Mouse (Mus musculus): ENCODE results near the gene Il12rb1. TPM values are rescaled to one million over a fixed set of nuclear protein-coding genes. Genes with fewer than 3 reads are reported as not detected.

Gene Il12rb1
- total RNA-seq (2023): 0.63 and 0.98 TPM in 2 replicates

GRCm38 (mm10) chr8:70808239-70808638 lies at the start of gene Il12rb1:
Gene Il12rb1, plus strand, starts transcription at chr8:70808449.

DNA sequence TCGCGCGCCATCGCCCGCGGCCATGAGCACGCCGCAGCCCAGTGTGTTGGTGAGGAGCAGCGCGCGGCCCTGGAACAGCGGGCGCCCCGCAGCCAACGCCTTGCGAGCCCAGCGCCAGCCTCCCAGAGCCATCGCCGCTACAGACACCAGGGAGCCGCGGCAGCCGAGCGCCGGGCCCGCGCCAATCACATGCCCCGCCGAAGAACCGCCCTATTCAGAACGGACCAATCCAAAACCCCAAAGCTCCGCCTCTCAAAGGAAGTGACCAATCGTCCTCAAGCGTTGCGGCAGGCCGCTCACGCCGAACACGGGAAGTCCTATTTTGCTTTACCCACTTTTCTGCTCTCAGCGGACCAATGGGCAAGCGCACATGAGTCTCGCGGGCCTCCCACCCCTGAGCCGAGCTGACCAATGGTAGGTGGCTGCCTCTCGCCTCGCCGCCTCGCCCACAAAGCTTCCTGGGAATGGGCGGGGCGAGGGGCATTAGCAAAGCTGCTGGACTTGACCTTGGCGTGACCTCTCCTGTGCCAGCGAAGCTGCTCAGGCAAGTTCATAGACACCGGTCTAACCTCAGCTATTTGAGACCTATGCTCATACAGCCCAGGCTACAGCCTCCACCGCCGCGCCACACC lies 47.4 kb upstream of the Il12rb1 start, which contains the start of gene Mpv17l2:
Mpv17l2 (minus strand) TSS at position 172 of the 632 bp plus-strand sequence.

DNA sequence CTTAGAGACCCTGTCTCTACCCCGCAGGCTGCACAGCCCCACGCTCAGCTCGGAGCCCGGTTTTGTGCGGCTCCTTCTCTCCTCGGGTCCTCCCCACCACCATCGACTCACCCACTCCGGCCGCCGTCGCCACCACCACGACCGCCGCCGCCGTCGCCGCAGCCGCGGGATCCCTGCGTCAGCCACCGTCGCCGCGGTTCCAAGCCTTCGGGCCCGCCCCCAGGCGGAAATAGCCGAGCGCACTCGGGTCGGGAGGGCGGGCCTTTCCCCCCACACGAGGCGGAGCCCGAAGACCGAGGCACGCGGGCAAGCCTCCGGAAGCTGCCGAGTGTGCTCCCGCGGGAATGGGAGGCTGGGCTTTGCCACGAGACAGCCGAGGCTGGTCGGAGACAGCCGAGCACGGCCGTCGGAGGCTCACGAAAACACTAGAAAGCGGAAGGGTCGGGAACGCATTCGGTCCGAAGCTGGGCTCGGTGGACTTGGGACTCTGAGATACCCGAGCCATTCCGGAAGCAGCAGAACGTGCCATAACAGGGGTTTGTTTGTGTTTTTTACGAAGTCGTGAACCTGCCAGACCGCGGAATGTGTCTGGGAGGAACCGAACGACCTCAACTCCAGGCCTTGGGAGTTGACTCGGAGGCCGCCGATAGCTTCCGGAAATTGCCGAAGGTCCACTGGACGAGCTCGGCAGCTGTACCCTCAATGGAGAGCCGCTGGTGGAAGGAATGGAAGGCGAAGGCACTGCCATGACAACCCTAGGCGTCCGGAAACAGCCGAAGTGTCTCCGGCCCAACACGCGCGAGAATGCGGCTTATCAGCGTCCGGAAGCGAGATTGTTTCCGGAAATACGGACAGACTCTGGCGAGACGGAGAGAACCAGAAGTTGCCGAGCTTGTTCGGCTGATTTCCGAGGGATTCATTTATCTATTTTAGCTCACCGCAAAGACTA lies 31.5 kb upstream of the Il12rb1 start, which contains the start of gene Pik3r2:
Pik3r2 (minus strand) TSS at position 218 of the 949 bp plus-strand sequence.

DNA sequence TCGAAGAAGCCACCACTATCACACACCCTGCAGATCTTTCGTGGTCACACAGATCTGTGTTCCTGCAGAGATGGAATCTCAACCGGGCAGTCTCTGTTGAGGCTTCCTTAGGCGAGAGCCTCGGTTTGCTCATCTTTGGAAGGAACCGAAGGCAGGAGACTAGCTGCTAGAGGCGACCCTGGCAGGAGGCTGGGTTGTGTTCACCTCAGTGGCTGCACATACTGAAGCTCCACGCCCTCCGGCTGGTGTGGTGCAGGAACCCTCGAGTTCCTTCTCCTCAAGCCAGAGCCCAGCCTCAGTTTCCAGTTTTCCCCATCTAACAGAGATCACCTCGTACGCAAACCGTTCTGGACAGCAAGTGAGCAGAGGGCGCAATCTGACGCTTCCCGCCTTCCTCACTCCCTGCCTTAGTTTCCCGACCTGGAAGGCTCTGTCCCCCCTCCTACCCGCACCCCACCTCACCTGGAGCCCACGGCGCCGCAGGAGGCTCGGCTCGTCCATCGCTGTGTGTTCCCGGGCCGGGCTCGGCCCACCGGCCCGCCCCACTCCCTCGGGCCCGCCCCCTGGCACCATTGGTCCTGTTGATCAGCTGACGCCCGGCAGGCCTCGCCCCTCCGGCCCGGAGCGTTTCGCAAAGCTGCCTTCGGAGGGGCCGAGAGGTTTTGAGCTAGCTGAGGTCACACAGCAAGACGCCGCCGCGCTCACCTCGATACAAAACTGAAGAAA lies 3.6 kb upstream of the Il12rb1 start, which contains the start of gene Mast3:
Mast3 (minus strand) TSS at position 574 of the 726 bp plus-strand sequence.

DNA sequence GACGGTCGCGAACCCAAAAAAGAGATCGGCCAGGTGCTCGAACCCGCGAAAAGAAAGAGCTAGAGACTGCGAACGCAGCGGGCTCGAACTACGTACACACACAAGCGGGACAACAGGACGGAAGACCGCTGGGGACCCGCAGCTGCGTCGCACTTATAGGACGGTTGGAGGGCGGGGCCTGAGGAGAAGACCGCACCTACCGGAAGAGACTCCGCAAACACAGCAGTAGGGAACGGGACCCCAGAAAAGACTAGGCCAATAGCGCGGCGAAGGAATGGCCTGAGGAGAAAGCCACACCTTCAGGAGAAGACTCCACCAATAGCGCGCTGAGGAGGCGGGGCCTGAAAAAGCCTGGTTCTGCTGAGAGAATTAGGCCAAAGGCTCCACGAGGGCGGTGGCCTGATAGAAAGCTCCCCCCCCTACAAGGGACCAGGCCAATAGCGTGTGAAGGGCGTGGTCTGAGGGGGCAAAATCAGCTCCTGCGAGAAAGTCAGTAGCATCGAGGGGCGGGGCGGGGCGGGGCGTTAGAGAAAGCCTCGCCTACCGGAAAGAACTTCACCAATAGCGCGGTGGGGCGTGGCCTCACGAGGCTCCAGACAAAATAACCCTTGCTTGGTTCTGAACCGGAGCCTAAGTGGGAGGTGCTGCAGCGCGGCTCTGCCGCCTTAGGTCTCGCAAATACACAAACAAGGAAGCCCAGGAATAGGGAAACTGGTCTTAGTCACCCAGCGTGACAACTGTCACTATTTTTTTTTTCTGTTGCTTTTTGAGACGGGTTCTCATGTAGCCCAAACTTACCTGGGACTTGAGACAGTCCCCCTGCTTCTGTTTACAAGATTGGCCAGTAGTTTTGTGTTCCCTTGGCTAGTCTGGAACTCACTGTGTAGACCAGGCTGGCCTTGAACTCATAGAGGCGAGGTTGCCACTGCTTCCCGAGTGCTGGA lies 31.4 kb downstream of the Il12rb1 start, which contains the start of gene Arrdc2:
Arrdc2 (minus strand) TSS at position 313 of the 944 bp plus-strand sequence.

GRCm38 (mm10) chr8:70862824-70863641 lies 54.8 kb downstream of the Il12rb1 start, which contains the start of gene Kcnn1:
Gene Kcnn1, minus strand, starts transcription at chr8:70863258.

Other genes starting within 250 kb of the Il12rb1 start
- gene Isyna1, start 214.1 kb upstream of the Il12rb1 start, total RNA-seq (2023): 36.8 and 37.0 TPM in 2 replicates
- 61.1 and 64.5 TPM in 2 replicates for gene Ssbp4, start 199.6 kb upstream of the Il12rb1 start, total RNA-seq (2023)
- 118 and 126 TPM in 2 replicates for gene Lrrc25, start 192.3 kb upstream of the Il12rb1 start, total RNA-seq (2023)
- gene Gdf15, start 176.0 kb upstream of the Il12rb1 start, total RNA-seq (2023): 0.66 TPM in 2 replicates
- gene Pgpep1, start 148.1 kb upstream of the Il12rb1 start, total RNA-seq (2023): 1.2 and 3.4 TPM in 2 replicates
- gene Lsm4, start 135.2 kb upstream of the Il12rb1 start, total RNA-seq (2023): 33.3 and 36.4 TPM in 2 replicates
- gene Jund, start 109.5 kb upstream of the Il12rb1 start, total RNA-seq (2023): 770 and 908 TPM in 2 replicates
- 2.7 and 3.1 TPM in 2 replicates for gene Iqcn, start 105.0 kb upstream of the Il12rb1 start, total RNA-seq (2023)
- gene Gm3336, start 89.9 kb upstream of the Il12rb1 start, total RNA-seq (2023): 0.39 TPM in 1 of 2 replicates, not detected in the other
- 0.41 and 0.51 TPM in 2 replicates for gene Pde4c, start 84.7 kb upstream of the Il12rb1 start, total RNA-seq (2023)
- 1.3 and 2.0 TPM in 2 replicates for gene Rab3a, start 53.8 kb upstream of the Il12rb1 start, total RNA-seq (2023)
- 12.1 and 18.3 TPM in 2 replicates for gene Mpv17l2, start 47.5 kb upstream of the Il12rb1 start, total RNA-seq (2023)
- 16.9 and 17.2 TPM in 2 replicates for gene Pik3r2, start 31.7 kb upstream of the Il12rb1 start, total RNA-seq (2023)
- gene Mast3, start 3.4 kb upstream of the Il12rb1 start, total RNA-seq (2023): 167 and 180 TPM in 2 replicates
- 13.1 and 14.2 TPM in 2 replicates for gene Arrdc2, start 31.3 kb downstream of the Il12rb1 start, total RNA-seq (2023)
- not detected in 2 replicates for gene Kcnn1, start 54.8 kb downstream of the Il12rb1 start, total RNA-seq (2023)
- gene Ccdc124, start 65.5 kb downstream of the Il12rb1 start, total RNA-seq (2023): 28.6 and 33.1 TPM in 2 replicates
- not detected in 2 replicates for gene Slc5a5, start 84.3 kb downstream of the Il12rb1 start, total RNA-seq (2023)
- gene Rpl18a, start 89.0 kb downstream of the Il12rb1 start, total RNA-seq (2023): 831 and 972 TPM in 2 replicates
- gene Map1s, start 97.5 kb downstream of the Il12rb1 start, total RNA-seq (2023): 19.7 and 30.6 TPM in 2 replicates